Mouse (Mus musculus): ENCODE measurements around the gene Gm21969. TPM values are rescaled to one million over a fixed set of nuclear protein-coding genes. Genes with fewer than 3 reads are reported as not detected.

Gm21969 gene
- total RNA-seq, 2 experiments from 2014 or later: 0.60 TPM; not detected in 1

- ATAC-seq (replicated peaks; ENCODE audit: low FRiP score, poor library complexity, severe bottlenecking): no peak
Observed at GRCm38 (mm10) chr4:139640775-139641174, 37.8 kb downstream of the Gm21969 start.

GRCm38 (mm10) chr4:139641829-139642425, 38.9 kb downstream of the Gm21969 start:
- no peak for ATAC-seq (replicated peaks; ENCODE audit: low FRiP score, poor library complexity, severe bottlenecking)

GRCm38 (mm10) chr4:139643972-139644371, 41.0 kb downstream of the Gm21969 start:
- ATAC-seq (replicated peaks; ENCODE audit: low FRiP score, poor library complexity, severe bottlenecking): peak; percentile 72

- no peak for ATAC-seq (replicated peaks; ENCODE audit: low FRiP score, poor library complexity, severe bottlenecking)
Observed at GRCm38 (mm10) chr4:139646916-139647315, 43.9 kb downstream of the Gm21969 start.

GRCm38 (mm10) chr4:139650086-139650743, 47.2 kb downstream of the Gm21969 start:
- no peak for ATAC-seq (replicated peaks; ENCODE audit: low FRiP score, poor library complexity, severe bottlenecking)

- ATAC-seq (replicated peaks; ENCODE audit: low FRiP score, poor library complexity, severe bottlenecking): no peak
Observed at GRCm38 (mm10) chr4:139650907-139651306, 47.9 kb downstream of the Gm21969 start.

GRCm38 (mm10) chr4:139653238-139653637, 50.3 kb downstream of the Gm21969 start, which contains the start of gene Tas1r2:
Gene Tas1r2 (plus strand): TSS chr4:139653538.
- ATAC-seq (replicated peaks; ENCODE audit: low FRiP score, poor library complexity, severe bottlenecking): no peak

GRCm38 (mm10) chr4:139661897-139662296, 58.9 kb downstream of the Gm21969 start:
- ATAC-seq (replicated peaks; ENCODE audit: low FRiP score, poor library complexity, severe bottlenecking): no peak

GRCm38 (mm10) chr4:139667632-139668031, 64.6 kb downstream of the Gm21969 start:
- no peak for ATAC-seq (replicated peaks; ENCODE audit: low FRiP score, poor library complexity, severe bottlenecking)

GRCm38 (mm10) chr4:139669847-139670246, 66.9 kb downstream of the Gm21969 start:
- peak; percentile 85 for ATAC-seq (replicated peaks; ENCODE audit: low FRiP score, poor library complexity, severe bottlenecking)

GRCm38 (mm10) chr4:139675696-139676095, 72.7 kb downstream of the Gm21969 start:
- ATAC-seq (replicated peaks; ENCODE audit: low FRiP score, poor library complexity, severe bottlenecking): no peak

GRCm38 (mm10) chr4:139683728-139684638, 81.0 kb downstream of the Gm21969 start:
- peak; percentile 55 for ATAC-seq (replicated peaks; ENCODE audit: low FRiP score, poor library complexity, severe bottlenecking)

- ATAC-seq (replicated peaks; ENCODE audit: low FRiP score, poor library complexity, severe bottlenecking): no peak
Observed at GRCm38 (mm10) chr4:139684639-139685017, 81.6 kb downstream of the Gm21969 start.

- ATAC-seq (replicated peaks; ENCODE audit: low FRiP score, poor library complexity, severe bottlenecking): no peak
Observed at GRCm38 (mm10) chr4:139688058-139688457, 85.1 kb downstream of the Gm21969 start.

GRCm38 (mm10) chr4:139689627-139690269, 86.8 kb downstream of the Gm21969 start:
- no peak for ATAC-seq (replicated peaks; ENCODE audit: low FRiP score, poor library complexity, severe bottlenecking)

GRCm38 (mm10) chr4:139693315-139693714, 90.3 kb downstream of the Gm21969 start:
- no peak for ATAC-seq (replicated peaks; ENCODE audit: low FRiP score, poor library complexity, severe bottlenecking)

GRCm38 (mm10) chr4:139697755-139698154, 94.8 kb downstream of the Gm21969 start:
- no peak for ATAC-seq (replicated peaks; ENCODE audit: low FRiP score, poor library complexity, severe bottlenecking)

- ATAC-seq (replicated peaks; ENCODE audit: low FRiP score, poor library complexity, severe bottlenecking): no peak
Observed at GRCm38 (mm10) chr4:139698602-139699001, 95.6 kb downstream of the Gm21969 start.

- ATAC-seq (replicated peaks; ENCODE audit: low FRiP score, poor library complexity, severe bottlenecking): no peak
Observed at GRCm38 (mm10) chr4:139702914-139703313, 99.9 kb downstream of the Gm21969 start.

GRCm38 (mm10) chr4:139703468-139703867, 100.5 kb downstream of the Gm21969 start:
- no peak for ATAC-seq (replicated peaks; ENCODE audit: low FRiP score, poor library complexity, severe bottlenecking)

All from erythroblast, adult 5-6 weeks (primary cell).